Mouse (Mus musculus): ENCODE measurements around the gene Cep131.

DNA sequence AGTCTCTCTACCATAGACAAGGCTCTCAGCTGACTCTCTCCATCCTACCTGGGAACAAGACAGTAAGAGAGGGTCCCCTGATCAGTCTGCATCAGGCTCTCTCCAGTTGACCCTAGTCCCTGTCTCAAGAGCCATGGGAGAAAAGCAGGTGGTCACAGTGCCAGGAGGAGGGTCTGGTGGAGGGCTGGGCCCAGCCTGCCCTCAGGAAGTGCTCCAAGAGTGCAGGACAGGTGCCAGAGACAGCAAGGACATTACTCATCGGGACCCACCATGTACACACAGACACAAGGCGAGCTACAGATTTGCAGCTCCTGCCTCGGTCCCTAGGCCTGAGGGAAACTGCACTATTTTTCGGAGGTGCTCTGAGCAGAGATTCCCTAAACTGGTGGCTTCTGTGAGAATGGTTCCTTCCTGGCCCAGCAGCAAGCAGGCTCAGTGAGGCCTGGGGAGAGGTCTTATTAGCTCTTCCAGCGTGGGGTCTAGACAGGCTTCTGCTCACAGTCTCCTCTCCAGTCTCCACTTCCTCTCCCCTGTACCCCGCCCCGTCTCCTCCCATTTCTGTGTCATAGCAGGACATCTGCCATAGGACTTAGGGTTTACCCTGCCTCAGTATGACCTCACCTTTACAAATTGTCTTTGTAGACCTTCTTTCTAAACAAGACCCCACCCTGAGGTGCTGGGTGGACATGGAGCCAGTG lies 44.3 kb downstream of the Cep131 start:
- TF ChIP-seq POLR2A (IDR thresholded peaks at IDR 0.05; ENCODE audit: control insufficient read depth, extremely low read depth, insufficient read depth, low read length, poor library complexity) (no peak), CTCF (IDR thresholded peaks at IDR 0.05; ENCODE audit: borderline replicate concordance, control insufficient read depth, extremely low read depth, insufficient read depth, low read length, poor library complexity) (no peak)
